7 mouse cellular contexts compared by ENCODE assay signal in the genomic region with DNA sequence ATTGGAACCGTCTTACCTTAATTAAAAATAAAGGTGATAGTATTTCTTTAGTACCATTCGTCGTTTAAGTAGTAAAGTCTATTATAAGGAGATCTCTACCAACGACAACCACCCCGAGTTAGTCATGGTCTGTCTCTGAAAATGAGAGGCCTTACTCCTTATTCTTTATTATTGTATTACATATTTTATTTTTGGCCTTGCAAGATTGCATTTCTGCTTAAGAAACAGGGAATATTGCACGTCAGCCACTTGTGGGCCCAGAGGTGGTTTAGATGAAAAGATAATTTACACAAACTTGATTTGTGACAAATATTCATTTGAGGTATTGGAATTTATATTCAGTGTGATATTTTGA. TPM values are rescaled to one million over a fixed set of nuclear protein-coding genes. Genes with fewer than 3 reads are reported as not detected.
DNase-seq lines count a peak whose midpoint lies in the region; ATAC-seq and TF ChIP-seq lines count a peak whose summit lies in the region.

No protein-coding gene starts in this region.

- H3K27me3 ChIP-seq in neural tube, embryonic 11.5 days (ENCODE audit: control insufficient read depth, insufficient read depth, low read length): no peaks in the 10 kb centered on the region
- no peaks in the 10 kb centered on the region for H3K27me3 ChIP-seq in forebrain, embryonic 11.5 days (ENCODE audit: control insufficient read depth, insufficient read depth, low read length)
- H3K27me3 ChIP-seq in limb, embryonic 15.5 days: no peaks in the 10 kb centered on the region
- no peaks in the 10 kb centered on the region for H3K27me3 ChIP-seq in stomach, postnatal 0 days (ENCODE audit: control insufficient read depth, insufficient read depth, low read length)

- no peaks in the 10 kb centered on the region for H3K36me3 ChIP-seq in neural tube, embryonic 11.5 days (ENCODE audit: control insufficient read depth, insufficient read depth, low read length)
- H3K36me3 ChIP-seq in forebrain, embryonic 11.5 days (ENCODE audit: control insufficient read depth, insufficient read depth, low read length): no peaks in the 10 kb centered on the region
- no peaks in the 10 kb centered on the region for H3K36me3 ChIP-seq in limb, embryonic 15.5 days
- H3K36me3 ChIP-seq in stomach, postnatal 0 days (ENCODE audit: control insufficient read depth, insufficient read depth, low read length): no peaks in the 10 kb centered on the region

- no peaks in the 10 kb centered on the region for H3K9me3 ChIP-seq in neural tube, embryonic 11.5 days (ENCODE audit: control insufficient read depth, low read length)
- H3K9me3 ChIP-seq in forebrain, embryonic 11.5 days (ENCODE audit: control insufficient read depth, low read length): no peaks in the 10 kb centered on the region
- no peaks in the 10 kb centered on the region for H3K9me3 ChIP-seq in limb, embryonic 15.5 days
- H3K9me3 ChIP-seq in stomach, postnatal 0 days (ENCODE audit: control insufficient read depth, low read length): no peaks in the 10 kb centered on the region

- no peak for TF ChIP-seq CTCF in stomach, postnatal 0 days (IDR thresholded peaks at IDR 0.05; ENCODE audit: low read depth)

- ATAC-seq in neural tube, embryonic 11.5 days (ENCODE audit: insufficient read depth, low FRiP score, low TSS enrichment): no peak
- no peak for ATAC-seq in forebrain, embryonic 11.5 days (replicated peaks; ENCODE audit: low FRiP score)
- no peak for ATAC-seq in limb, embryonic 15.5 days (ENCODE audit: insufficient number of reproducible peaks, low FRiP score, low TSS enrichment, low read depth)
- ATAC-seq in stomach, postnatal 0 days (ENCODE audit: low FRiP score, low TSS enrichment): no peak

- no peak overlapping the region for H3K27ac ChIP-seq in neural tube, embryonic 11.5 days (ENCODE audit: low read depth, low read length)
- H3K27ac ChIP-seq in forebrain, embryonic 11.5 days (ENCODE audit: low read depth, low read length): peak overlapping the region; percentile 98; the same call in 1 of the 2 replicates
- peak overlapping the region; percentile 99; the same call in 1 of the 2 replicates for H3K27ac ChIP-seq in limb, embryonic 15.5 days
- H3K27ac ChIP-seq in stomach, postnatal 0 days (replicated peaks): peak overlapping the region; percentile 99

- DNase-seq in neural tube, embryonic 11.5 days (ENCODE audit: low spot score): no peak
- no peak for DNase-seq in neural tube, embryonic 10.5 days (ENCODE audit: extremely low spot score, low spot score)
- no peak for DNase-seq in forebrain, embryonic 11.5 days (ENCODE audit: low spot score)
- no peak for DNase-seq in stomach, postnatal 0 days (ENCODE audit: low spot score)
- DNase-seq in layer of hippocampus, postnatal 36 days: no peak
- no peak for DNase-seq in kidney, postnatal 10 days

- WGBS in neural tube, embryonic 11.5 days: 5% methylated on average over 6 of the region's 6 CpGs
- WGBS in forebrain, embryonic 11.5 days: 5% methylated on average over 6 of the region's 6 CpGs
- WGBS in limb, embryonic 15.5 days: 2% methylated on average over 6 of the region's 6 CpGs
- 2% methylated on average over 6 of the region's 6 CpGs for WGBS in stomach, postnatal 0 days

- H3K9ac ChIP-seq in neural tube, embryonic 11.5 days (ENCODE audit: low read length): peak overlapping the region; percentile 93
- peak overlapping the region; percentile 92 for H3K9ac ChIP-seq in forebrain, embryonic 11.5 days (ENCODE audit: low read length)
- peak overlapping the region; percentile 90; the same call in 1 of the 2 replicates for H3K9ac ChIP-seq in limb, embryonic 15.5 days
- H3K9ac ChIP-seq in stomach, postnatal 0 days (ENCODE audit: low read length): peak overlapping the region; percentile 98

- H3K4me1 ChIP-seq in neural tube, embryonic 11.5 days (ENCODE audit: control insufficient read depth, insufficient read depth, low read length): no peaks in the 10 kb centered on the region
- H3K4me1 ChIP-seq in forebrain, embryonic 11.5 days (replicated peaks; ENCODE audit: control insufficient read depth, insufficient read depth, low read length): no peaks in the 10 kb centered on the region; the same call in 1 of the 2 replicates
- H3K4me1 ChIP-seq in limb, embryonic 15.5 days: peaks cover 9% of the 10 kb centered on the region
- H3K4me1 ChIP-seq in stomach, postnatal 0 days (replicated peaks; ENCODE audit: control insufficient read depth, insufficient read depth): peaks cover 2% of the 10 kb centered on the region; the same call in 1 of the 2 replicates

- peak overlapping the region; percentile 91 for H3K4me3 ChIP-seq in neural tube, embryonic 11.5 days (ENCODE audit: low read depth, low read length)
- peak overlapping the region; percentile 93 for H3K4me3 ChIP-seq in forebrain, embryonic 11.5 days (ENCODE audit: low read depth, low read length)
- peak overlapping the region; percentile 93 for H3K4me3 ChIP-seq in limb, embryonic 15.5 days
- H3K4me3 ChIP-seq in stomach, postnatal 0 days (ENCODE audit: low read depth, low read length): peak overlapping the region; percentile 94

- H3K4me2 ChIP-seq in neural tube, embryonic 11.5 days (ENCODE audit: low read depth): peak overlapping the region; percentile 56
- peak overlapping the region; percentile 67 for H3K4me2 ChIP-seq in forebrain, embryonic 11.5 days (ENCODE audit: low read depth, low read length, severe bottlenecking)
- H3K4me2 ChIP-seq in limb, embryonic 15.5 days: peak overlapping the region; percentile 47
- peak overlapping the region; percentile 69 for H3K4me2 ChIP-seq in stomach, postnatal 0 days (replicated peaks; ENCODE audit: low read depth)

- no peak for TF ChIP-seq EP300 in stomach, postnatal 0 days (optimal IDR thresholded peaks at IDR 0.05)

RNA-seq across cellular contexts. Expression of a gene that starts 0.8 kb away (rescaled TPM):
- 31.5 and 37.0 TPM in 2 replicates for polyA plus RNA-seq in neural tube, embryonic 11.5 days (2014; fragmentation: Nextera tagmentation; extraction: Ambion mirVana)
- 30.8 and 32.8 TPM in 2 replicates for polyA plus RNA-seq in forebrain, embryonic 11.5 days (2014; fragmentation: Nextera tagmentation; extraction: Ambion mirVana)
- 21.0 and 24.9 TPM in 2 replicates for polyA plus RNA-seq in limb, embryonic 15.5 days (2015; fragmentation: Nextera tagmentation; extraction: Ambion mirVana)
- 11.8 and 12.8 TPM in 2 replicates for polyA plus RNA-seq in stomach, postnatal 0 days (2015; fragmentation: Nextera tagmentation; extraction: Ambion mirVana)
- total RNA-seq in layer of hippocampus, postnatal 36 days (2021): 10 to 100 TPM; 81.6 to 88.3 TPM

RNA-seq across cellular contexts. Expression of a gene that starts 51.7 kb away (rescaled TPM):
- 161 TPM in 2 replicates for polyA plus RNA-seq in neural tube, embryonic 11.5 days (2014; fragmentation: Nextera tagmentation; extraction: Ambion mirVana)
- 176 and 187 TPM in 2 replicates for polyA plus RNA-seq in forebrain, embryonic 11.5 days (2014; fragmentation: Nextera tagmentation; extraction: Ambion mirVana)
- polyA plus RNA-seq in limb, embryonic 15.5 days (2015; fragmentation: Nextera tagmentation; extraction: Ambion mirVana): 70.7 and 78.0 TPM in 2 replicates
- 20.9 and 21.4 TPM in 2 replicates for polyA plus RNA-seq in stomach, postnatal 0 days (2015; fragmentation: Nextera tagmentation; extraction: Ambion mirVana)
- 10 to 100 TPM; 72.4 to 75.6 TPM for total RNA-seq in layer of hippocampus, postnatal 36 days (2021)
